Mouse (Mus musculus): ENCODE results near the gene Il17rd.

The Il17rd gene

DNA sequence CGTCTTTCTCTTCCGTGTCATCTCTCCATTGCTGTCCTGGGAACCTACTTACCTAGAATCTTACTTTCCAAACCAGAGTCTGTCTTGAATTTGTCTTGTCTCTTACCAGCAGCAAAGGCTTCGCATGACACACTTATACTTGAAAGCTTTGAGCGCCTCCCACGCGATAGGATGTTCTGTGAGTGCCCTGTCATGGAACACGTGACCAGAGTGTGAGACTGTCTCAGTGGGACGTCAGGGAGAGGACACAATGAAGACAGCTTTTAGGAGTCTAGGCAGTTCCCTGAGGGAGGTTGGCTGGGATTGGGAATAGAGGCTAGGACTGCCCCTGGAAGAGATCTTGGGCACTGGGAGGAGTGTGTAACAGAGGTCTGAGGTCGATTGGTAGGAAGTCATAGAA, 57.4 kb downstream of the Il17rd start:
- no peak for DNase-seq (ENCODE audit: low spot score)

DNA sequence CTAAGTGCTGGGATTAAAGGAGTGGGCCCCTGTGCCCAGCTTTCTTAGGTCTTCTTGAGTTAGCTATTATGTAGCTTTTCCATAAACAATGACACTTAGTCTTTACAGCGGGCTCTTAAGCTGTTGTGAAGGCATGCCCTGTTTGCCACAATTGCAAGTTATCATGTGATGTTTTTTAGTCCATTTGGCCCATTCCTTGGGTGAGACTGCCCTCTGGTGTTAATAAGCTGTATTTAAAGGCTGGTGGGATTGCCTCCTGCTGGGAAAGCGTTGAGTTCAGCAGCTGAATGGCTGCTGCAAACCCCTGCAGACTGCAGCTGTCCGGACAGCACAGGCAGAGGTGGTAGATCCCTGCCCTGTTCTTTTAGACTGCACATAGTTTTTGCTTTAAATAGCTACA, 58.0 kb downstream of the Il17rd start:
- DNase-seq (ENCODE audit: low spot score) = peak; percentile 24

DNA sequence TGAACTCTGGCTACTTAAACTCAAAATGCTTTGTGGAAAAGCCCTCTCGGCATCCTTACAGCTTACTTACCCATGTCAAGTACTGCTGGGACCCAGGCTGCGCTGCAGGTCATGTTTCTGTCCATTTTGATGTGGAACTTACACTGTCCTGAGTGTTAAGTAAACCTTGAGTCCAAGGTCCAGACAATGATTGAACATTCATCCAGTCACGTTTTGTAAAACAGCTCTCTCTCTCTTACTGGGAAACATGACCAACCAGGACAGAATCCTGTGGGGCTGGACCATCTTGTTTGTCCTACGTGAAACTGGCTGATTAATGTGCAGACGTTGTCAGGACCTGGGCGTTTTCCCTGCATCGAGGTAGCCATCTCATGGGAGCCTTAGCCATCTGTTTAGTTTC, 63.0 kb downstream of the Il17rd start:
- DNase-seq (ENCODE audit: low spot score) = no peak

DNA sequence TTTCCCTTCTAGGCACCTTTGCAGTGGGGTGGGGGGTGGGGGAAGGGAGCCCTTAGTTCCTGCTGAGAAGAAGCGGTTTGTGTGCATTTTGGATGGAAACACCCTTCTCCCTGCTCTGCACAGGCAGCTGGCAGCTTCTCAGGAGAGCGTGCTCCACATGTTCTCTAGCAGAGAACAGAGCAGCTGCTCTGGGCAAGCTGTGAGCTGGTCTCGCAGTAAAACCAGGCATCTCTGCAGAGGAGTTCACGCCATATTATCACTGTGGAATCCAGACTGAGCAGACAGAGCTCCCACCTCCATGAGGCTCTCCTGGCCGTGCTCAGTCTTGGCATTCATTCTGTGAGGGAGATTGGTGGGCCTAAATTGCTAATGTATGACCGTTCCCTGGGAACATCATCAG, 64.0 kb downstream of the Il17rd start:
- DNase-seq (ENCODE audit: low spot score) = no peak

DNA sequence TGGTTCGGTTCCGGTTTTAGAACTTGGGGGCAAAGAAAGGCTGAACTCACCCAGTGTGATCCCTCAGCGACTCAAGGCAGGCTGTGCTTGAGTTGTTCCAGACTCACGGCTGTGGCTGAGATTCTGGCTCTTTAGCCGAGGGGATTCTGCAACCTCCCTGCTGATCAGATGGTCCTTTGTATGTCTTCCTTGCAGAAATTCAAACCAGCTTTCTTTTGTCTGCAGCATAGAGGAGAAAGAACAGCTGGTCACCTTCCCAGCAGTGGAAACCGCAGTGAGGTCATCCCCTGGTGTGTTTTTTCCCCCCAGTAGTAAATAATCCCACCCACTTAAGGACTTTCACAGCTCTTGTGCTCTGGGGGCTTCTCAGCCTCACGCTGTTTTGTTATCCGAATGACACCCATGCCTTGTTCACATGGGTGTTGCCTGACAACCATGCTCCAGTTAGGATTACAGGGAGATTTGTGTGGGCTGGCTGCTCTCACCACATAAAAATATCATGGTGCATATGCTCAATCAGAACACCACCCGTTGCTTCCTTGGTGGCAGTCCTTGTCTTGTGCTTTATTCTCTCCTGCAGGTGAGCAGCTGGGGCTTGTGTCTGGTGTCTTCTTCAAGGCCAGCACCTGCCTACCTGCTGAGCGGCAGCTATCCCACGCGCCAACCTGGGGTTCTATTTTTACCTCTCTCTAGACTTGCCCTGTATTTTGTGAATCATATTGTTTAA, 67.2 kb downstream of the Il17rd start:
- DNase-seq (ENCODE audit: low spot score) = no peak

DNA sequence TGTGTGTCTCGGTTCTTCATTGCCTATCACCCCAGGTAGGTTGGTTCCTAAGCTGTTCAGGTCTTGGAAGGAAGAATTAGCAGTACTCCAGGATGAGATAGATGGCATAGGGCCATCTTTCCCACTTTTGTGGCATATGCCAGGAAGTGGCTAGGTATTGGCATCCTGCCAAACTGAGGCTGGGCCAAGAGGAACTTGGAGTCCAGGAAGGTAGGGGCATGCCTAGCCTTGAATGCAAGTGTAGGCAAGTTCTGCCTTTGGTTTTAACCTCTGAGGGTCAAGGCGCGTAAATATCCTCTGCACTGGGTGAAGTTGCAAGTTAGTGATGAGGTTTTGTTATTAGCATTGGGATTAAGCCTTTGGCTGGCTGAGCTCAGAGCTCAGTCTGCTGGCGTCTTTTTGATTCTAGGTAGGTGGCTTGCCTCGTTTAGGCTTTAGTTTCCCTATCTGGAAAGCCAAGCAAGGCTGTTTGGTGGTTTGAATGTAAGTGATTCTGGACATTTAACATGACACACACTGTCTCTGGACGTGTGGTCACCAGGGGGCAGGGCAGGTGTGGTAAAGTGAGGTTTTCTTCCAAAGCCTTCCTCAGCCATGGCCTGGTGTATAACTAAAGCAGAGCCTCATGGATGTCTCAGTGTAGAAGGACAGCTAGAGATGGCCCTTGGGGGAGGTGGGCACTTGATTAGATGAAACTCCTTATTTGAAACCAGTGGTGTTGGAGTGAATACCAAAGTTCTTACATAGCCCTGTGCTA, 70.2 kb downstream of the Il17rd start:
- no peak for DNase-seq (ENCODE audit: low spot score)

DNA sequence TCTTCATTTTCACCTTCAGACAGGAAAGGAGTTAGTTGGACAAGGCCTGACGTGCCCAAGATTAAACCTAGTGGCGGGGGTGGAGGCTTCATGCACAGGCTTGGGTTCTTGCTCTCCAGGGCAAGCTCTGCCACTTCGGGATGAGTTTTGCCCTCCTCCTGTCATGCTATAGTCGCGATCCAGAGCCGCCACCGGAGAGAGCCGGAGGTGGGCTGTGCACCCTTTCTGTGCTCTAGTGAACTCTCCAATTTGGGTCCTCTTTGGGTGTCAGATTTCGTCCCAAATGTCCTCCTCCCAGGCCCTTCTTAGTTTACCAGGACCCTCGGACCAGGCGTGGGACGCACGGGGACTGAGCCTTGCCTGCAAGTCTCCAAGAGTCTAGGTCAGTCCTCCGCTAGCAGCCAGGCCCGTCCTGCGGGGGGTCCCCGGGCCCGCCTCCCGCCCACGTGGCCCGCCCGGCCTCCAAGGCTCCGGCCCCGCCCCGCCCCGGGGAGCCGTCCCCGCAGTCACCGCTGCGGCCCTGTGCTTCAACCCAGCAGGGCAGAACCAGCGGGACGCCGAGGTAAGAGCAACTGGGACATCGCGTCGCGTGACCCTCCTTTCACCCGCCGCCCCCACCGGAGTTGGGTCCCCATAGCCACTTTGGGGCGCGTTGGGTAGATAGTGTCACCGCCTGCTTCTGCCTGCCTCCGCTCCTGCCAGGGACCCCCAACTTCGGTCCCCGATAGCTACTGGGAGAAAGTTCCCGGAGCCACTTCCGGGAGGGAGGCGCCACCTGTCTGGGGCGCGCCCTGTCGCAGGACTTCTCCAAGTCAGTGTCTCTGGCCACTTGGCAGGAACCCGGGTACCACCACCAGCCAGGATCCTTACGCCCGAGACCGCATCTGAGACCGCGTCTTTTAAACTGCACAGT, 75.9 kb downstream of the Il17rd start, which contains the start of gene Arhgef3:
Arhgef3 (plus strand) TSS at position 538 of the 913 bp plus-strand sequence.
- DNase-seq (ENCODE audit: low spot score) = no peak

DNA sequence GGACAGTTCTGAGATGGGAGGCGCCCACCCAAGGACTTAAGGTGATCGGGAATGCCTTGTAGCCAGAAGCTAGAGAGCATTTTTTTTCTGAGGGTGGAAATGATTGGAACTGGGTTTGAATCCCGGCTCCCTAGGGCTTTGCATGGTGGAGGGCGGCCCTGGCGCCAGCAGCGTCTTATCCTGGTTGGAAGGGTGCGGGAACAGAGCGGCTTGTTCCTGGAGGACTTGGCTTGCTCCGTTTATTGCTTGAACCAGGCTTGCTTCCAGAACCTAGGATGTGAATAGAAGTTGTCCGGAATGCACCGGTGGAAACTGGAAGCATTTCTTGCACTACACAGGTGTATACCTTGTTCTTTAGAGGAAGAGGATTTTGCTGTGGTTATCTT, 76.5 kb downstream of the Il17rd start:
- DNase-seq (ENCODE audit: low spot score) = no peak

DNA sequence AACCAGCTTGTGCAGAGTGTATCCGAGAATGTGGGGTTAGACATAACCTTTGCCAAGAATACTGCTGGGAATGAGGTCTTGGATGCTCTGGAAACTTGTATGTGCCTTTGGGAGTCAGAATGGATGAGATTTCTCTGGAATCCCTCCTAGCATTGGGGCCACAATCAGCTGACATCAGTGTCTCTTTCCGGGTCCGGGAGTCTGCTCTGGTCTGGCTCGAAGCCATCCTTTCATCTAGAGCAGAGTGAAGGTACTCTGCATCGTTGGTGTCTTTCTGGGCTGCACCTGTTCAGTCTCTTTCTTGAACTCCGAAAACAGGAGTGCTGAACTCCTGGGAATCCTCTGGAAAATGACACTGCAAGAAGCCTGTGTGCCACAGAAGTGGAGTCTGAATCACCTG, 77.2 kb downstream of the Il17rd start:
- DNase-seq (ENCODE audit: low spot score) = no peak

DNA sequence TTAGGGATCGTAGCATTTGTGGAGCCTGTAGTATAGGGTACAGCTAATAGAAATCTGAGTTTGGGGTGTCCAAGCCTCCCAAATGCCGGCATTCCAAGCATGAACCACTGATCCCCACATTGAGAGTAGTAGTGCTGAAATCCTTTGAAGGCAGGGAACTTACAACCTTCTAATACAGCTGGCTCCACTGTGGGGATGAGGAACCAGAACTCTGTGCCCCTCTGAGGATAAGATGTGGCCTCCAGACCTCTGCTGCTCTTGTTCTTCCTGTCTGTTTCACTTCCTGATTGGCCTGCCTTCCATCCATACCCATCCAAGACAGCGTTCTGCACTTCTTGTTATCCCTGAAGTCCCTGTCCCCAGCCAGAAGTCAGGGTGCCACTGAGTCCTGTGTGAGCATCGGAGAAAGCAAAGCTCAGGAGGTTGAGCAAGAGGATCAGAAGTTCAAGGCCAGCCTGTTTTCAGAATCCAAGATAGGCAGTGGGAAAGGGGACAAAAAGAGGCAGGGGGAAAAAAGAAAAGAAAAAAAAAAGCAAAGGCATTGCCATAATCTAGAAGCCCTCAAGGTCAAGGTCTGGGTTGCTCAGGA, 77.9 kb downstream of the Il17rd start:
- no peak for DNase-seq (ENCODE audit: low spot score)

DNA sequence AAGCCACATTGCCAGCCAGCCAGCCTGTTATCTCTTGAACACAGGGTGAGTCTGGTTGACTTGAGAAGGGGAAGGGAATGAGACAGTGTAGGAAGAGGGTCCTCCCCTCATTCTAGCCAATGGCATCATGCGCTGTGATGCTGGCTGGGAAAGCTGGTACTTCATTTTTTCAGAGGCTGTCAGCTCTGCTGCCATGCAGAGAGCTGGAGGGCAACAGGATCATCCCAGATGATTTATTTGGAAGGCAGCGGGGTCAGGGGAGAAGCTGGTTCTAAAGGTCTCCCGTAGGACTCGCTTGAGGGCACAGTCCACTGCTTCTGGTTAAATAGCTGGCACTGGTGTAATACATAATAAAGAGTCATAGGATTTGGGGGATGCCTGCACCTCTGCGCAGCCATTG, 79.8 kb downstream of the Il17rd start:
- DNase-seq (ENCODE audit: low spot score) = no peak

DNA sequence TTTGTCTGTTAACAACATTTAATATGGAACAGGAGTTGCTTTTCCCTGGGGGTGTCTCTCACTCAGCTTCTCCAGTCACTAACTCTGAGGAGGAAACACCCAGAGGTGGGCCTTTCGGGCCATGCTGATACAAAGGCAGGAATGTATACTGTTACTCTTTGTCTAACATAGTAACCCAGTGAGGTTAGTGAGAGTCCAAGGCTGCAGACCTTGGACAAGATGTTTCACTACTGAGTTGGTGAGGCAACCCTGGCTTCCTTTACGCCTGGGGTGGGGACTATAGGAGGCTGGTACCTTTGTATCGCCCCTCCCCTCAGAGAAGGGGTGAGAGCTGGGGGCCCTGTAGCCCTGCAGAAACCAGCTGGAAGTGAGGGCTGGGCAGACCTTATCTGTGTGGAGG, 83.9 kb downstream of the Il17rd start:
- no peak for DNase-seq (ENCODE audit: low spot score)

DNA sequence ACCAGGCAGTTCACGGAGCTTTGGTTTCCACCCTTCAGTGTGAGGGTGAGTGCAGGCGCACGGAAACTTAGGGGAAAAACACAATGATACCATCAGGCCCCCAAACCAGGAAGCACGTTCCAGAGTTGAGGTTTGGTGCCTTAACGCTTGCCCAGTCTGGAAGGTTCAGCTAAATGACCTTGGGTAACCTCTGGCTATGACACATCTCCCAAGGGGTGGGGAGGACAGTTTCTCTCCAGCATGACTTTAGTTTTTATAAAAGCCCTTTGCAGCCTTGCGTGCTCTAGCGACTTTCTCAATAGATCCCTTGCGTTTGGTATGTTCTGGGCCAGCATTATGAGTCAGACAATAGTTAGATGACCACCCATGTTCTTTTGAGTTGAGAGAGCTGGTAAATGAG, 84.8 kb downstream of the Il17rd start:
- no peak for DNase-seq (ENCODE audit: low spot score)

DNA sequence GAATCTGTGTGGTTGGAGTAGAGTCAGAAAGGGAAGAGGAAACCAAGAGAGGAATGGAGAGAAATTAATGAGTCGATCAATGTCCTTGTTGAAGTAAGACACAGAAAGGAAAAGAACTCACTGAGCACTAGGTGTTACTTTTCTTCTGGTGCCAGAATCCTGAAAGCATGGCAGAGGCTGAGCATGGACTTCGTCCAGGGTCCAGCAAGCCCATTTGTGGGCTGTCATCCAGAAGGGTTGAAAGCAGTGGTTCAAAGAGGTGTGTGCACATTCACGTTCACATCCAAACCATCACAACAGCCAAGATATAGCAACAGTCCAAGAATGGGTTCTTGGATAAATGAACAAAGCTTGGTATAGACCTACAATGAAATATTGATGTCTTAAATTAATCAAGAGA, 91.3 kb downstream of the Il17rd start:
- no peak for DNase-seq (ENCODE audit: low spot score)

DNA sequence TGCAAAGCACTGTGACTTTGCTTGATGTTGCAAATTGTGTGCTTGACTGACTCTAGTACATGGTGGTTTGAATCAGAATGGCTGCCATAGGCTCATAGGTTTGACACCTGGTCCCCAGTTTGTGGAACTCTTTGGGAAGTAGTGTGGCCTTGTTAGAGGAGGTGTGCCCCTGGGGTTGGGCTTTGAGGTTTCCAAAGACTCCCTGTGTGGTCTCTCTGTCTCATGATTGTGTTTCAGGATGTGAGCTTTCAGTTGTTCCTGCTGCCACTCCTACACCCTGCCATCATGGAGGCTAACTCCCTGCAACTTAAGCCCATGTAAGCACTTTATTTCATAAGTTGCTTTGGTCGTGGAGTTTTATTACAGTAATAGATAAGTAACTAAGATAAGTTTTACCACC, 91.9 kb downstream of the Il17rd start:
- DNase-seq (ENCODE audit: low spot score) = no peak

DNA sequence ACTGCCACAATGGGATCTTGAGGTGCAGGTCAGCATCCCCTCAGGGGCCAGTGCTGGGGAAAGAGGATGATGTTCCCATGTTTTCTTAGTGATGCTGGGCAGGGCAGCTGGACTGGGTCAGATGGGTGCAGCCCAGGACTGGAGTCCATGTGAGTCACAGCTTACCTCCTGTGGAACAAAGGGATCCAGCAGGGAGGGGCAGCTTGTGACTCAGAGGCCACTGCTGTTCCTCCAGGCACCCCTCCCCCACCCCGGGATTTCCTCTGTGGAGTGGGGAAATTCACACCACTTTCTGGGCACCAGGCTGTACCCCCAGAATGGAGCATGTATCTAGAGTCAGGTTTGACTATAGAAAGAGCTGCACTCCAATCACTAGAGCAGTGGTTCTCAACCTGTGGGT, 92.8 kb downstream of the Il17rd start:
- no peak for DNase-seq (ENCODE audit: low spot score)

DNA sequence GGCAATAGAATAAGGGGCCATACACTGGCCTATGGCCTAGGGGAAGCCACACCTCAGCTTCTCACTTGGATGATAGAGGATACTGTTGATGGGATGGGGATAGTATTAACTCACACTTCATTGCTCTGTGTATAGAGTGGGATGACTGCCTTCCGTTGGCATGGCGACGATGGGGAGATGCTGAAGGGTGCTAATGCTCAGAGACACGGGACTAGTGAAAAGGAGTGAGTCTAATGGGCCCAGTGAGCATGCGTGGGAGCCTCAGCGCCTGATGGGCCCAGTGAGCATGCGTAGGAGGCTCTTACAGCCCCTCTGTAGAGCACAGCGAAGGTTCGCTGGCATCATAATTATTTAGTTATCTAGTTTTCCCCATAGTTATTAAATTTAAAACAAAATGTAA, 100.2 kb downstream of the Il17rd start:
- no peak for DNase-seq (ENCODE audit: low spot score)

DNA sequence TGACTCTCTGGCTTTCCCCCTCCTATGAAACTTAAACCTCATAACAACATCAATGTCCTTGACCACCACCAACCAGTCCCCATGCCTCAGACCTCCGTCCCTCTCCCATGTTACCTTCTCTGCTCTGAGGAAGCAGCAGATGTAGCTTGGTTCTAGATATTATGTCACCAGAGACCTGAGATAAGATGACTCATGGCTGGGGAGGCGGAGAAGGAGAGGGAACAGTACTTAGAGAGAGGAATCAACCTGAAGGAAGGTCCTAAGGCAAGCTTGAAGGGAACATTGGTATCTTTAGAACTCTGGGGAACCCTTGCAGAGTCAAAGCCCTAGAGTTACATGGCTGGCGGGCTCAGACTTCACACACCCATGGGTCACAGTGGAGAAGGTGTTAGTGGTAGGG, 101.2 kb downstream of the Il17rd start:
- DNase-seq (ENCODE audit: low spot score) = no peak

DNA sequence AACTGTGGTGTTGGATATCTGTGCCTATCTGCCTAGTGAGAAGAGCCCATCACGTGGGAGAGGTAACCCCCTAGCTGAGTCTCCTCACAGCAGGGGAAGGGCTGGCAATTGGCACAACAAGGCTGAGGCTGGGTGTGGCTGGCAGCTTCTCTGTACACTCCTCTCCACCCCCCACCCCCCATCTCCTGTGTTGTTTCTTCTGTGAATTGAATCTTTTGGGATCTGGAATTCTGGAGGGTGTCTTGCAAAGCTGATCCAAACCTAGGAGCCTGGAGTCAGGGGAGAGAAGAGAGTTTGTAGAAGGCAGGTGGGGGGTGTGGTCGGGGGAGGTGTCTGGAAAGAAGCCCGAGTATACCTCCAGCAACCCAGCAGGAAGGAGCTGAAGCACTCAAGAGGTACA, 102.7 kb downstream of the Il17rd start:
- DNase-seq (ENCODE audit: low spot score) = no peak

DNA sequence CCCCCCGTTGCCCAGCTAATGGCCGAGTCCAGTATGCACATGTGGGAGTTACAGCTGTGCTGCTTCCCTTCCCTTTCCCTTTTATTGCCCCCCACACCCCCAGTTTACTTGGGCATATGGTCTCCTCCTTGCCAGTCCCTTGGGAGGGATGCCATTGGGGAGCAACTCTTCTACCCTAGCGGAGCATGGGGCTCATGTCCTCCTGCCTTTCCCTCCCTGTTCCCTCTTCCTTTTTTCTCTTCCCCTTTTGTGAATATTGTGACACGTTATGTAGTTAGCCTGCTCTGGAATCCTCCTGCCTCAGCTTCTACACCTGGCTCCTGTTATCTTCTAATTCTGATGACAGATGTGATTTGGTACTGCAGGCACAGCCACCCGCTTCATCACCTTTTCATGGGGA, 103.9 kb downstream of the Il17rd start:
- DNase-seq (ENCODE audit: low spot score) = no peak

DNA sequence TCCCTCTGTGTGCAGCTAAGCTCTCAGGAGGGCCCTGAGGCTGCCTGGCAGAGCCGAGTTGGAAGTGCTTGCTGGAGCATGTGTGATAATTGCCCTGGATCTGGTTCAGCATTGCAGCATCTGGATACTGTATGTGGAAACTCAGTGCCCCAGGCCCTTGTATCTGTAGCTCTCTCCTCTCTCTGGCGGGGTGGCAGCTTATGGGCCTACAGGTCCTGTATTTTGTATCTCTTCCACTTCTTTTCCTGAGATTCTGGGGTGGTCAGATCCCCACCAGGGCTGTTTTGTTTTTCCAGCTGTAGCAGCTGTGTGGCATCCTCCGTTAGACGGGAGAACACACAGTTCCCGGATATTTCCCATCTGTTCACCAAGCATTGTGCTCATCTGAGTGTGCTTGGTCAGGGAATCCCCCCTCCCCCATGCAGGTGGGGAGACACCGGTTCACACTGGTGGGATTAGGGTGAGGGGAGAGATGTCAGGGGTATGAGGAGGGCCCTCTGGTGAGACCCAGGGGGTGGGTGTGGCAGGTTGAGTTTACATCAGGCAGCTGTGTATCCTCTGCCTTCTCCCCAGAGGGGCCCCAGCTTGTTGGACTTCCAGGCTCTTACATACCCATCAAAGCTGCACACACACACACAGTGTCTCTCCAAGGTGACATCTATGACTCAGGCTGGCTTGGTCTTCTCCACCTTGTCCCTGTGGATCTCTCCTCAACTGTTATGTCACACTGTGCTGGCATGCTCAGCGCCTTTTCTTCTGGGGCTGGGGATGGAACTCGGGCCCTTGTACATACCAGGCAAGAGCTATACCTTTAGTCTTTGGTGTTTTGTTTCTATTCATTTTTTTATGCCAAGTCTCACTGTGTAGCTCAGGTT, 106.7 kb downstream of the Il17rd start:
- no peak for DNase-seq (ENCODE audit: low spot score)
